Mouse (Mus musculus): ENCODE results near the gene Ndufa8.

The Ndufa8 gene

DNA sequence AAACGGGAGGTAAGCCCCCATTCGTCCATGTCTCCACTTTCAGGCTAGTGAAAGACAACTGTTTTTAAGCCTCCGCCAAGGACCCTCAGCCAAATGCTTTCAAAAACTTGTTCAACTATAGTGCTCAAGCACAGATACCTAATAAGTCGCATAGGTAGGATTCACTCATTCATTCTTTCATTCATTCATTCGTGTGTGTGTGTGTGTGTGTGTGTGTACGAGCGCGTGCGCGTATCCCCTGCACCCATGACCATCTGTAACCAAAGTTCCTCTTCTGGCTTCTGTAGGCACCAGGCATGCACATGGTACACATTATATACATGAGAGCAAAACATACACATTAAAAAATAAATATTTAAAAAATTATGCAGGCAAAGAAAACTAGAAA, 355 bp upstream of the Ndufa8 start:
- in situ Hi-C loops (cut with MboI; ENCODE audit: unreplicated experiment in 2 of 2): no loop called here

DNA sequence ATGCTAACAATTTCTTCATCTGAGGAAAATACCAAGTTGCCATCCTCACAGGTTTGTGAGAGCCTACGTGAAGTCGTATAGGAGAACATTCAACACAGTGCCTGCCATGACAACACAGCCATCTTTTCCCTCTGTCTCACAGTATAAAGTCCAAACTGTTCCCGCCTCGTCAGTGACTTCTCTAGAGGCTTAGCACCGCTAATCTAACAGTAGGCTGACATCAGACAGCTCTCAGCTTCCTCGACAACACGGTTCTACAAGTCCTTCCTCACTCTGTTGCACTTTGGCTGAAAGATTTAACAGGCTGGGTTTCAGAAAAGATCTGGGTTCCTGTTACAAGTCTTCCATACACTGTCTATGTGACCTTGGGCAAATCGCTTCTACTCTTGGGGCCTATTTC, 1.0 kb downstream of the Ndufa8 start:
- in situ Hi-C loops (cut with MboI; ENCODE audit: unreplicated experiment in 2 of 2): no loop called here

DNA sequence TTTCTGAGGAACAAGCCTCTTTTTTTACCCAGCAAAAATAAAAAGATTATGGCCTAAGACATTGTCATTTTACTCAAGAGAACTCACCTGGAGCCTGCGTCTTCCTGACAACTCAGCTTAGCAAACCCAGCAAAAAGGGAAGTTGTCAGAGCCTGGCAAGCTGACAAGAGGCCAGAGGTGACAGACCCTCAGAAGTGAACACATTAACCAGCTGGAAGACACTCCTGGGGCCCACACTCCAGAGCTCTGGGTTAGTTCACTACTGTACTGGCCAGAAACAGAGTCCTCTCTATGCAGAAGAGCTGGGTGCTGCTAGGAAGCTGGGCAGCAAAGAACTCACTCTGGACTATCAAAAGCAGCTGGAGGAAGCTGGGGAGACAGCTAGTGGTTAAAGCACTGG, 8.3 kb downstream of the Ndufa8 start:
- in situ Hi-C loops (cut with MboI; ENCODE audit: unreplicated experiment in 2 of 2): no loop called here

DNA sequence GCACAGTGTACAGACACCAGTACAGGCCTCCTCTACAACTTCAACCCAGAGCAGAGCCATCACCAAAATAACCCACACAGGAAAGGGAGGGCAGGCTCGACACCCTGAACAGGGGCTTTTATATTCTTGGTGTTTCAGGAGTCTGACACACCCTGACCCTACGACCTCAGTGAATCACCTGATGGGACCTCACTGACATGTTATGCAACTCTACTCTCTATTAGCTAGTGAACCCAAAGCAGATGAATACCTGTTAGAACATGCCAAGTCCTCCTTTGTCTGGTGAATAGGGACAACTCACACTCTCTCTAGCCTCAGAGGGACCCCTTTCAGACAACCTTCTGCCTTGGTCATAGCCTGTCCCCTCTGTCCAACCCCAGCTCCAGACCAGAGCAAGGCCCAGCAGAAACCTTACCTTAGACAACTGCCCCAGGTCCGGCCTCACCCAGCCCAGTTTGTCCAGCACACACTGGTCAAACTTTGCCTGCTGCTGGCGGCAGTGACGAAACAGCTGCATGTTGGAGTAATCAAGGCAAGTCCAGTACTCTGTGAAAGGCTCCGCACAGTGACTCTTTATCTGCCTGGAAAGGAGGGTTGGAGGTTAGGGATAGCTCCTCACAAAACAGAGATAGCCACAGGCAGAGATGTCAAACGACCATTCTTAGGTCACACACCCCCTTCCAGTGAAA, 9.8 kb downstream of the Ndufa8 start:
- in situ Hi-C loops (cut with MboI; ENCODE audit: unreplicated experiment in 2 of 2): no loop called here

DNA sequence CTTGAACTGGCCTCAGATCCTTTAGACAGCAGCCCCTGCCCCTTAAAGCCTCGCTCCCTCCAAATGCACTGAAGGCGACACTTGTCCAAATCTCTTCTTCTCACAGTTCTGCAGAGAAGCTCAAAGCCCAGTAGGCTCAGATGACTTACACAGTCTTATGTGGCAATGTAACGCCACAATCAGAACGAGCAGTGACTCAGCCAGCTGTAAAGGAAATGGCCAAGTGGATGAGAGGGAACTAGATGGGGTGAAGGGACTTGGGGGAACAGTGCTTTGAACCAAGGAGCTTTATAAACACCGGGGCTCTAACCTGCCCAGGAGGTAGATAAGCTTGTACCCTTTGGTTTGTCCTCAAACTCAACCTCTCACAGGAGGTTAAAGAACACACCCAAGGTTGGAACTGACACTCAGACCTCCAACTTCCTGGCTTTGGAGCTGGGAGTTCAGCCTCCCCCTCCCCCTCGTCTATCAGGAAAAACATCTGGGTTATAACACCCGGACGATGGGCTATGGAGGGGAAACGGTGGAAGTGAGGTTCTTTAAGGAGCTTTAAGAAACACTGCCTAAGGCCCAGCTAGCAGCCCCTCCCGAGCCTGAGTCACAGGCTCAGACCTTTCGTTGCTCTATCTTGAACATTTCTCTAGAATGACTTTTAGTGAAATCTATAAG, 13.7 kb downstream of the Ndufa8 start:
- in situ Hi-C loops (cut with MboI; ENCODE audit: unreplicated experiment in 2 of 2): no loop called here

DNA sequence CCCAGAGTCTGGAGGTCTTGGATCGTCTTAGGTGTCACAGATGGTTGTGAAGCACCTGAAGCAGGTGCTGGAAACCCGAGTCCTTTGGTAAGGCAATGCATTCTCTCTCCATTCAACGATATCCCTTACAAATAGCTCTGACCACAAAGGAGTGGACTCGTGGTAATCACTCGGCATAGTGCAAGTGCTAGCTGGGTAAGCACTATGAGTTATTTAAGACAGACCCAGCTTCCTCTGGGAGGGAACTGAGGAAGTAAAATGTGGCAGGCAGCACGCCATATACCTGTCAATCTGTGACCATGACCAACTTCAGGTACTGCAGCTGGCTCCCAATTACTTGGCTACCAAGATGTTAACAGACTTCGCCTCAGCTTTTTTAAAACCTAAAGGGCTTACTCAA, 14.3 kb downstream of the Ndufa8 start:
- in situ Hi-C loops (cut with MboI; ENCODE audit: unreplicated experiment in 2 of 2): no loop called here

DNA sequence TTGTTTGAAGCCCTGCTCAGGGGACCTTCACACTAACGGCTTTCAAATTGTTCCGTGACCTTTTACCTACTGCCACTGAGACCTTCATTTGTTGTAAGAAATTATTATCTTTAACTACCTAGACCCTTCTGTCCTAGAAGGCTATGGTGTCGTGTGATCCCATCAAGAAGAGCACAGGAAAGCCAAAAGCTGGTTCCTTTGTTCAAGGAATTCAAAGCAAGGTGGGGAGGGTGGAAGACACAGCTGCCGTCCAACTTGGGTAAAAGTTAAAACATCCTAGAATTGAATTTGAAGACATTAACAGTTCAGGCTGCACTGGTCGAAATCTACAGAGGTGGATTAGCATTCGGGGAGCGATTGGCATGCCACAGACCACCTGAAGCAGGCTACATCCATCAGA, 15.2 kb downstream of the Ndufa8 start:
- in situ Hi-C loops (cut with MboI; ENCODE audit: unreplicated experiment in 2 of 2): no loop called here

DNA sequence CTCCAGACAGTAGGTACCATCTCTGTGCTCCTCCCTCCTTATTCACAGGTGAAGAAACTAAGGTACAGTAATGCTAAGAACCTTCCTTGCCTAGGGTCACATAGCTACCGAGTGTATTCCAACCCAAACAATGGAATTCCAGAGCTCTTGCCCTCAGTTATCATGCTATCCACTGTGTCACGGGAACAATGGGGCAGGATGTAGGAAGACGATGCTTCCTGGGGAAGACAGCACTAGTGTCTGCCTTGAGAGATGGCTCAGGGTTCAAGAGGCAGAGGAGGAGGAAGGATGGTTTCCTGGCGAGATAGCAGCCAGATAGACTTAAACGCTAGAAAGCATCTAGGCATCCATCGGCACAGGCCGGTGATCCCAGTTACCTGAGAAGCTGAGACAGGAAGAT, 16.3 kb downstream of the Ndufa8 start:
- in situ Hi-C loops (cut with MboI; ENCODE audit: unreplicated experiment in 2 of 2): no loop called here

DNA sequence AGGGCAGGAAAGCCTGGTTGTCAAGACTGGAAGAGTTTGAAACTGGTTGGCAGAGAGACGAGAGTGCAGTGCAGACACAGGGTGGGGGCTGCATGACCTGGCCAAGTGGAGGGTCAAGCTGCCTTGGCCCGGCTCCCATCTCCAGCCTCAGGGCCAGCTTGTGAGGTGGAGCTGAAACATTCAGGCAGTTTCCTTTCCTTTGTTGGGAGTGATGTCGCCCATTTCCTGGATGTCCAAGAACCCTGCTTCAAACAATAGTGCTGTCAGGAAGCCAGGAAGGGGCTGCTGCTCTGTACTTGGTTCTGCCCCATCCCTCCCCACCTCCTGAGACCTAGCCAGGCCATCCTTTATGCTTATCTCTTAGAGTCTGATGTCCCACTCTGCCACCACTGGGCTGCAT, 25.9 kb downstream of the Ndufa8 start:
- in situ Hi-C loops (cut with MboI; ENCODE audit: unreplicated experiment in 2 of 2): loop anchor here in 1 of 2 experiments (25.0 kb wide), 1 partner anchor 1314 kb away; the partner anchor contains the start of gene Olfr368

DNA sequence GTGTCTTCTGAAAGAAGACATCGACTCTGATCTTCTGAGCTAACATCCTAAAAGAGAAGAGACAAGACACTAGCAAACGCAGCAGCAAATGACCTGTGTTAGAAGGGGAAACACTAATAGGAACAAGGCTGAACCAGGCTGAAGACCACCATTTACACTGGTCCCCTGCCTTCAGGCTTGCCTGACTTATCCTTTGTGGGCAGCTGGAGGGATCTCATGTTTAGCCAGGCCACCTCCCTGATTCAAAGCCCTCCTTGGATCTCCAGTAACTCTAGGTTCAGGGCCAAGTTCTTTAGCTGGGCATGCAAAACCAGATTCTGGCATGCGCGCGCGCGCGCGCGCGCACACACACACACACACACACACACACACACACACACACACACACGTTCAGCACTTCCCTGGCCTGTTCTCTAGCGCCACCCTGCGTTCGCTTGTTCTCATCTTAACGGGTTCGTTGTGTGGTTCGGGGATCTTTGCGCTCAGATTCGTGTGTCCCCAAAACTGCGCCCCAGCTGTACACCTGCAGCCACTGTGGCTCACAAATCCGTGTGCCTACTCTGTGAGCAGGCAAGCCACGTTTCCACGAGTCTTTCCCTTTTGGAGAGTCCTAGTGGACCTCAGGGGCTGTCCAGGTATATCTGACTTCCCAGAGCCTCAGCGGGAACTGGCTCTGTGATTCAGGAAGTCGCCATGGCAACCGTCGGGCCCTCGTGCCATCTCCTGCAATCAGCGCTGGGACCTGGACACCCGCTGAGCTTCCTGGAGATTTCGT, 27.6 kb downstream of the Ndufa8 start:
- in situ Hi-C loops (cut with MboI; ENCODE audit: unreplicated experiment in 2 of 2): loop anchor here in 1 of 2 experiments (25.0 kb wide), 1 partner anchor 1316 kb away; the partner anchor contains the start of gene Olfr368

DNA sequence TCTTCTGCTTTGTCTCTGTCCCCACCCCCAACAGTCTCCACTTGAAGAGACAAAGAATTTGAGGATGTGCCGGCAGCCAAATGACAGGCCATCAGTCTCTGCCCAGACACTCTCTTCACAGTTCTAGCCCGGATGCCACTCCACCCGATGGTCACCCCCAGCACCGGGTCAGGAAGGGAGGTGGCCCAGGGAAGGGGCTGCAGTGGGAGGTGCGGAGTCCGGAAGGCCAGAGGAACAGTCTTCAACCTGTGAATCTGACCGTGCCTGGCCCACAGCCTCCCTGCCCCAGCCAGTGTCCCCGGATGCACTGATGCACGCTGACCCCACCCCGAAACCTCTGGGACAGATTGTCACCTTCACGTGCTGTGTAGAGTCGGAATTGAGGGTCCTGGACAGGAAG, 36.2 kb downstream of the Ndufa8 start:
- in situ Hi-C loops (cut with MboI; ENCODE audit: unreplicated experiment in 2 of 2): loop anchor here in 1 of 2 experiments (25.0 kb wide), 1 partner anchor 1324 kb away; the partner anchor contains the start of gene Olfr368

DNA sequence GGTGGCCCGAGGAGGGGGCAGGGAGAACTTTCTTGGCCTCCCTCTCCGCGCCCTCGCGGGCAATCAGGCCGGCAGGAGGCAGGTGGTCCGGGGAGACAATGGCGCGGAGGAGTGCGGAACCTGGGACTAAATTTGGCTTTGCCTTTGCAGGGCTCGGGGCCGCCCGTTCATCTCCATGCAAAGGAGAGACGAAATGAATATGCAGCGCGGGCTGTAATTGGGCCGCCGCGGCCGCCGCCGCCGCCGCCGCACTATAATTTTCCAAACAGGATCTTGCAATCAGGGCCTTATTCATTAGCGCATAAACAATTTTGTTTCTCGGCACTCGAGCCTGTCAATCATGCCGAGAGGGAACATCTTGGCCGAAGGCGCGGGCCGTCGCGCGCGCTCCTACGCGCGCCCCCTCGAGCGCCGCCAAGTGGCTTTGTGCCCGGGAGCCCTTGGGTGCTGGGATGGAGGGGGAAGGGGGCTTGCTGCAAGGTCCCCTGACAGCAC, 37.8 kb downstream of the Ndufa8 start:
- in situ Hi-C loops (cut with MboI; ENCODE audit: unreplicated experiment in 2 of 2): loop anchor here in 1 of 2 experiments (25.0 kb wide), 1 partner anchor 1326 kb away; the partner anchor contains the start of gene Olfr368

DNA sequence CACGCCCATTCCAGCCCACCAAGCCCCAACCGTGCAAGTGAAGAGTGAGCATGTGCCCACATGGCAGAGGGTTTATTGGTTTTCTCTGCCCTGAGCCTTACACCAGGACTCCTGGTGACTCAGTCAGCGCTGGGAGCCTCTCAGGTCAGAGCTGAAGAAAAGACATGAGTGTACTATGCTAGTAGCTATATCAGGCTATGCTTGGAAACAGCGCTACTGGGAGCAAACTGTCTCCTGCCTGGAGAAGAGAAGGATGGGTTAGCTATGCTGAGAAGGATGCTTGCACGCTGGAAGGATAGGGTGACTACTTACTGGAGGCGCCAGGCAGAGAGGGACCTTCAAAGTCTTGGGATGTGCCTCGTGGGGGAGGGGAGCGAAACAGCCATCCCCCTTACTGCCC, 38.6 kb downstream of the Ndufa8 start:
- in situ Hi-C loops (cut with MboI; ENCODE audit: unreplicated experiment in 2 of 2): loop anchor here in 1 of 2 experiments (25.0 kb wide), 1 partner anchor 1327 kb away; the partner anchor contains the start of gene Olfr368

DNA sequence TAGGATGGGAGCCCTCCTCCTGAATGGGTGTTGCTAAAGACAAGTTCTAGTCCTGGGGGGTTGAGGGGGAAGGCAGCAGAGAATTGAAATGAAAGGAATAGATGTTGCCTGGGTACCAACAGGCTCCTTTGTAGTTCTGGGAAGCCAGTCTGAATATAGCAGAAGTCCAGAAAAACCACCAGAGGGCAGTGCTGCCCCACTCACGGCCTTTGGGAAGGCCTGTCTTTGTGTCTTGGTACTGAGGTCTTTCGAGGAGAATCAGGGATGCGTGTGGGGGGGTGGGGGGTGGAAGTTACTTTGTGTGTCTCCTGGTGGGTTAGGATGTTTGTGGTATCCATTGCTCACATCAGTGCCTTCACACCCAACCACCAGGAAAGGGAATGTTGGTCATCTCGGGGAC, 39.8 kb downstream of the Ndufa8 start:
- in situ Hi-C loops (cut with MboI; ENCODE audit: unreplicated experiment in 2 of 2): loop anchor here (5.0 to 25.0 kb wide), 9 partner anchors 203 to 1328 kb away; partner anchors contain the start of gene Olfr368 (in 1 of the 2)

DNA sequence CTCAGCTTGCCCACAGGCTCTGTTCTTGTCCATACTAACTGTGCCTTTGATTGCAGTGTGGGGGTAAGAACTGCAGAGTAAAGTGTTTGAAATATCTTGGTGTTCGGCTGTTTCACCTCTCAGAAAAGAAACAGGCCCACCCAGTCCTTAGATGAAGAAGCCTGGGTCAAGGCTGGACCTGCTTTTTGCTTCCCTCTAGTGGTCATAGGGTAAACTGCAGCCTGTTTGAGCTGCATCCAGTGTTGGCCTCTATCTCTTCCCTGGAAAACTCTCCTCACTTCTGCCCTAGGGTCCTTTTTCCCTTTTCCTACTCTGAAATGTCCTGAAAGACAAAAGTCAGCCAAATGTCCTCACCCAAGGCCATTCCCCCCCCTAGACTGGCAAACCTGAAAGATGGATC, 41.1 kb downstream of the Ndufa8 start:
- in situ Hi-C loops (cut with MboI; ENCODE audit: unreplicated experiment in 2 of 2): loop anchor here (5.0 to 25.0 kb wide), 9 partner anchors 204 to 1329 kb away; partner anchors contain the start of gene Olfr368 (in 1 of the 2)

DNA sequence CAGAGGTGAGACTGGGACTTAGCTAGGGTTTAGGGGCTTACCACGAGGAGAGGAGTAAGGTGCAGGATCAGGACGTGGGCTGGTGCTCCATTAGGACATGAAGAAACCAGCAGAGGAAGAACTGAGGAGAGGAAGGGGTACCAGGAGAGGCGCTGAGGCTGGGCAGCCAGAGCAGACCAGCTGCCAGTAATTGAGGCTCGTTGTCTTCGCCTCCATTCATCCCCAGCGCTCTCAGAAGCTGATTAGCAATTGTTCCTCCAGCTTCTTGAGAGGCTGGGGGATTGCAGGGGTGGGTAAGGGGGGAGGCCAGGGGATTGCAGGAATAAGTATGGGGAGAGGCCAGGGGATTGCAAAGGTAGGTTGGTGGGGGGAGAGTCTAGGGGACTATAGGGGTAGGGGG, 47.0 kb downstream of the Ndufa8 start:
- in situ Hi-C loops (cut with MboI; ENCODE audit: unreplicated experiment in 2 of 2): loop anchor here (10.0 to 25.0 kb wide), 4 partner anchors 357 to 1335 kb away; partner anchors contain the start of gene Olfr368 (in 1 of the 2)

DNA sequence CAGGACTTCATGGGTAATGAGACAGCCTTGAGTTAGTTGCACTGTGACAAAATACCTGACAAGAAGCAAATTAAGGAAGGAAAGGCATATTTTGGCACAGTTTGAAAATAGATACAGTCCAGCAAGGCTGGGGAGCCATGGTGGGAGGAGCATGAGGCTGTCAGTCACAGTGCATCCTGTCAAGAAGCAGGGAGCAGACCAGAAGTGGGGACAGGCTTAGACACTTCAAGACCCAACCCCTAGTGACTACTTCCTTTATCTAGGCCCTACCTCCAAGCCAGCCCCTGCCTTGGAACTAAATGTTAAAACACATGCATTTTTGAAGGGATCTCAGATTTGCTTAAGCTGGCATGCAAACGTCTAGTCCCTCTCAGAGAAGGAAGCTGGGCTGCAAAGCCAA, 48.8 kb downstream of the Ndufa8 start:
- in situ Hi-C loops (cut with MboI; ENCODE audit: unreplicated experiment in 2 of 2): loop anchor here (10.0 to 25.0 kb wide), 4 partner anchors 356 to 1337 kb away; partner anchors contain the start of gene Olfr368 (in 1 of the 2)

DNA sequence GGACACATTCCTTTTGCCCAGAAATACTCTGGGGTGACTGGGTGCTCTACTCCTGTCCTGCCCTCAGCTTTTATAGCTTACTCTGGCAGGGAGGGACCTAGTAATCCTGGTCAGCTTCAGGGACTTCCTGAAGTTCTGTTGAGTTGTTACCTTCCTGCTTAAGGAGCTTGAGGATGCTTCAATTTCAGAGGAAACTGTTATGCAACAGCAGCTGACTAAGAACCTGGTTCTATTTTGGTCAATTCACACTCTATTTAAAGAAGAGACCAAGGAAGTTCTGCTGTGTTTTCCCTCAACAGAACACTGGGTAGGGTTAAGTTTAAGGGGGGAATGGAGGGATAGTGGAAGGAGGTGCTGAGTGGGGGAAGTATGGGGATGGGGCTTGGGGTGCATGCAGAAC, 50.0 kb downstream of the Ndufa8 start:
- in situ Hi-C loops (cut with MboI; ENCODE audit: unreplicated experiment in 2 of 2): loop anchor here in 1 of 2 experiments (25.0 kb wide), 1 partner anchor 1788 kb away; the partner anchor contains the start of gene Crb2

DNA sequence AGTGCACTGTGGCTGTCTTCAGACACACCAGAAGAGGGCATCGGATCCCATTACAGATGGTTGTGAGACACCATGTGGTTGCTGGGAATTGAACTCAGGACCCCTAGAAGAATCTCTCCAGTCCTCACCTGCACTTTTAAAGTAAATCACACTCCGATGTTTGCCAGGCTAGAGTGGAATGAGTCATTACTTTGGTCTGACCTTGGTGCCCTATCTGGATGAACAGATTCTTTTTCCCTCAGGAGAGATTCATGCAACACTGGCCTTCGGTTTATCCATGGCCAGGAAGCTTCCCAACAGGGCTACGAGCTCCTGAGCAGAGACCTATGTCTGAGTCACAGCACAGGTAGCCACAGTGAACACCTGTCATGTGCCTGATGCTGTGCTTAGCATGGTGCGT, 50.8 kb downstream of the Ndufa8 start:
- in situ Hi-C loops (cut with MboI; ENCODE audit: unreplicated experiment in 2 of 2): loop anchor here in 1 of 2 experiments (25.0 kb wide), 1 partner anchor 1789 kb away; the partner anchor contains the start of gene Crb2

DNA sequence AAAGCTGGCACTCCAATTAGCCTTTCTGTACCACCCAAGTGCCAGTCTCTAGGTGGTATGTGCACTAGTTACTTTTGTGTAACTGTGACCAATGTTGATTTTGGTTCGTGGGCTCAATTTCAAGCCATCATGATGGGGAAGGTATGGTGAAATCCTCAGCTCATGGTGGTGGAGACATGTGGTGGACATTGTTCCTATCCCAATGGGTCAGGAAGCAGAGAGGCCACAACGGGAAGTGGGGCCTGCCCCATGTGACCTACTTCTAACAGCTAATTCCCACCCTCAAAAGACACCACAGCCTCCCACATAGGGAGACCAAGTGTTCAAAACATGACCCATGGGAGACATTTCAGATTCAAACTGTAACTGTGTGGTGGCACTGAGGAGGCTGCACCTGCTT, 52.5 kb downstream of the Ndufa8 start:
- in situ Hi-C loops (cut with MboI; ENCODE audit: unreplicated experiment in 2 of 2): loop anchor here in 1 of 2 experiments (25.0 kb wide), 1 partner anchor 1791 kb away; the partner anchor contains the start of gene Crb2

All from v-Abl transformed pro-B cells (cell line).